Mouse (Mus musculus): ENCODE data around the gene Qpct. TPM values are rescaled to one million over a fixed set of nuclear protein-coding genes. Genes with fewer than 3 reads are reported as not detected.
"Not testable (repeated sequence)": the region's sequence is repeated elsewhere in the genome, so short reads cannot be mapped to it uniquely, and the experiment has no call there.

Gene Qpct
- polyA plus RNA-seq, 1 experiment = 0.72 TPM

DNA sequence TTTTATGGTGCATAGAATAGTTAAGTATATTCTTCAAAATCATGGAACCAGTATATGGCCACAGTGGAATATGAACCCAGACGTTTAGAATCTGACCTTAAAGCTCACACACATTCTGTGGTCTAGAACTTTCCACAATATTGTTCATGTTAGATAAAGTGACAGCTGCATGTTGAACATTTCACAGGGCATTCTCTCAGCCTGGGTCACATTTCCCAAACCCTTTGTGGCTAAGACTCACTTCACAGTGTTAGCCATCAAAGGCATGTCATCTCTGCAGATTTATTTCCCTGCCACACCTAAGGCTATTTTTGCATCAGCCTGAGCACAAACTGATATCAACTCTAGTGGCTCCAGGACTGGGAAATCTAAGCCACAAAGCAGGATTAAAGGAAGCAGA, 40.0 kb downstream of the Qpct start:
- H3K27me3 ChIP-seq (ENCODE audit: control insufficient read depth, insufficient read depth, low read length) = no peaks in the 10 kb centered on the region
- WGBS = 20% methylated on average over 1 of the region's 1 CpGs
- no peaks in the 10 kb centered on the region for H3K36me3 ChIP-seq (ENCODE audit: control insufficient read depth, insufficient read depth, low read length)
- TF ChIP-seq CTCF (IDR thresholded peaks at IDR 0.05; ENCODE audit: extremely low read depth, insufficient read depth, insufficient read length, insufficient replicate concordance) (no peak), POLR2A (IDR thresholded peaks at IDR 0.05; ENCODE audit: low read depth, low read length) (no peak)
- no peak overlapping the region for H3K27ac ChIP-seq (ENCODE audit: insufficient read depth, low read length)
- peaks cover 8% of the 10 kb centered on the region; the same call in 1 of the 2 replicates for H3K4me1 ChIP-seq (ENCODE audit: control insufficient read depth, insufficient read depth, insufficient read length)
- H3K4me3 ChIP-seq (ENCODE audit: extremely low read depth, insufficient read depth, insufficient read length) = no peak overlapping the region
- no peak for DNase-seq (ENCODE audit: low read depth in 1 of 2, low spot score in 2 of 2)

DNA sequence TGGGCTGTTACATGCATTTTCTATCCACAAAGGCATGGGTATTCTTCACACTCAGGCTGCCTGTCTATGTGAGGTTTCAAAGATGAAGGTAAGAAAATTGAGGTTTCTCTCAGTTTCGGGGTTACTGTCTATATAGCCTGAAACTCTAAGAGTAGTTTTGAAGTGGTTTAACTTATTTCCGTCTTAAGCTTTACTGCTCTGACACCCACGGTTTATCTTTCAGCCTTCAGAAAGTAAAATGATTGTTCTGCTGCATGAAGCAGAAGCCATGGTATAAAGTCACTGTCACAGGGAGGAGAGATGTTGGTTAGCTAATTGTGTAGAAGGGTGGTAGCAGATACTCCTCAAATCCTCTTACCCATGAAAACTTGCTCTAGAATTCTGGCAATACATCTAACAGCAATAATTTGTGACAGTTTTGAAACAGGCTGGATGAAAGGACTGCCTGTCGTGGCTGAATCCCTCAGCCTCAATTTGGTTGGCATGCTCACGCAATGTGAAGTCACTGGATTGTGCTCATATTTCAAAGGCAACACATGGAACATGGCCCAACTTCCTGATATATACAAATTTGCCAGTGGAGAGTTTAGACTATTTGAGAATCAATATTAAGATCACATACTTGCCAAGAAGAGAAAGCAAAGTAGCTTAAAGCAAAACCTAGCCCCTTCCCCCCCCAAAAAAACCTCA, 41.7 kb downstream of the Qpct start:
- peak in 1 of 2 experiments; percentile 35 for DNase-seq (ENCODE audit: low read depth in 1 of 2, low spot score in 2 of 2)
- Histone ChIP-seq H3K4me1 (ENCODE audit: control insufficient read depth, insufficient read depth, insufficient read length) (peaks cover 8% of the 10 kb centered on the region; the same call in 1 of the 2 replicates), H3K36me3 (ENCODE audit: control insufficient read depth, insufficient read depth, low read length) (no peaks in the 10 kb centered on the region), H3K4me3 (ENCODE audit: extremely low read depth, insufficient read depth, insufficient read length) (no peak overlapping the region), H3K27me3 (ENCODE audit: control insufficient read depth, insufficient read depth, low read length) (no peaks in the 10 kb centered on the region), H3K27ac (ENCODE audit: insufficient read depth, low read length) (no peak overlapping the region)
- WGBS = 52% methylated on average over 5 of the region's 5 CpGs
- TF ChIP-seq CTCF (IDR thresholded peaks at IDR 0.05; ENCODE audit: extremely low read depth, insufficient read depth, insufficient read length, insufficient replicate concordance) (no peak), POLR2A (IDR thresholded peaks at IDR 0.05; ENCODE audit: low read depth, low read length) (no peak)

DNA sequence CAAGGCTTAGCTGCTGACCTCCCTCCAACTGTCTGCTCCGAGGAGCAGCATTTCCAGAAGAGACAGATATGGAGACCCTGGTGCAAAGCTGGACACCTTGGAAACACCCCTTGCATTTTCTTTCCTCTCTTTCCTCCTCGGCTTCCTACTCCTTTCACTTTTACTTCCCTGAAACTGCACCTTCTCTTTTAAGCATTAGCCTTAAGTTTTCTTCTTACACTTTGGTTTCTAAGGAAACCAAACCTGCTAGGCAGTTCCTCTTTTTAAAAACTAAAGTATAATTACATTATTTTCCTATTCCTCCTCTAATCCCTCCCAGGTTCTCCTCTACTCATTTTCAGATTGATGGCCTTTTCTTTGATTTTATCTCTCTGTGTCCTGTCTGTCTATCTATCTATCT, 43.9 kb downstream of the Qpct start:
- Histone ChIP-seq H3K27ac (ENCODE audit: insufficient read depth, low read length) (no peak overlapping the region), H3K4me1 (ENCODE audit: control insufficient read depth, insufficient read depth, insufficient read length) (peaks cover 14% of the 10 kb centered on the region; the same call in 1 of the 2 replicates)
- 16% methylated on average over 2 of the region's 2 CpGs for WGBS

DNA sequence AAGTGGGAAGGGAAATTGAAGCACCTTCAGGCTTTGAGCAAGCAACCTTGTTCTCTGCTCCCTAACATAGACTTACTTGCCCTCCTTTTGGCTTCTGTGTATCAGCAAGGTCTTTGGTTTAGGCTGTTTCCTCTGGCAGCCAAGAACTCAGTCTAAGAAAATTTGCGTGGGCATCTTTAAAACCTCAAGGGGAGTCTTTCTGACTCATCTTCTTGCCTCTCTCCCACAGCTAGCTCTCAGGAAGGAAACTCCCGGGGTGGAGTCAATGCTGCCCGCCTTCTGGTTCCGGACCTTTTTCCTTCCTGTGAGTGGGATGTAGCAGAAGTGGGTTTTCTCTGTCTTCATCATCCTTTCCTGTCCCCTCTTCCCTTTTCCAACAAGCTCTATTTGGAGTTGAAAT, 48.2 kb downstream of the Qpct start:
- H3K4me3 ChIP-seq (ENCODE audit: extremely low read depth, insufficient read depth, insufficient read length) = no peak overlapping the region
- H3K36me3 ChIP-seq (ENCODE audit: control insufficient read depth, insufficient read depth, low read length) = no peaks in the 10 kb centered on the region
- no peak for TF ChIP-seq POLR2A (IDR thresholded peaks at IDR 0.05; ENCODE audit: low read depth, low read length)
- TF ChIP-seq CTCF (IDR thresholded peaks at IDR 0.05; ENCODE audit: extremely low read depth, insufficient read depth, insufficient read length, insufficient replicate concordance) = no peak
- no peak for DNase-seq (ENCODE audit: low read depth in 1 of 2, low spot score in 2 of 2)
- H3K4me1 ChIP-seq (ENCODE audit: control insufficient read depth, insufficient read depth, insufficient read length) = peaks cover 12% of the 10 kb centered on the region; the same call in 1 of the 2 replicates
- 30% methylated on average over 4 of the region's 4 CpGs for WGBS
- H3K27ac ChIP-seq (ENCODE audit: insufficient read depth, low read length) = no peak overlapping the region
- no peaks in the 10 kb centered on the region for H3K27me3 ChIP-seq (ENCODE audit: control insufficient read depth, insufficient read depth, low read length)

More for the DNA sequence above, 43.9 kb downstream of the Qpct start:
- no peak for DNase-seq (ENCODE audit: low read depth in 1 of 2, low spot score in 2 of 2)
- TF ChIP-seq CTCF (IDR thresholded peaks at IDR 0.05; ENCODE audit: extremely low read depth, insufficient read depth, insufficient read length, insufficient replicate concordance) = no peak
- no peak for TF ChIP-seq POLR2A (IDR thresholded peaks at IDR 0.05; ENCODE audit: low read depth, low read length)
- Histone ChIP-seq H3K36me3 (ENCODE audit: control insufficient read depth, insufficient read depth, low read length) (no peaks in the 10 kb centered on the region), H3K27me3 (ENCODE audit: control insufficient read depth, insufficient read depth, low read length) (no peaks in the 10 kb centered on the region), H3K4me3 (ENCODE audit: extremely low read depth, insufficient read depth, insufficient read length) (peak overlapping the region; percentile 5; the same call in 1 of the 2 replicates)

DNA sequence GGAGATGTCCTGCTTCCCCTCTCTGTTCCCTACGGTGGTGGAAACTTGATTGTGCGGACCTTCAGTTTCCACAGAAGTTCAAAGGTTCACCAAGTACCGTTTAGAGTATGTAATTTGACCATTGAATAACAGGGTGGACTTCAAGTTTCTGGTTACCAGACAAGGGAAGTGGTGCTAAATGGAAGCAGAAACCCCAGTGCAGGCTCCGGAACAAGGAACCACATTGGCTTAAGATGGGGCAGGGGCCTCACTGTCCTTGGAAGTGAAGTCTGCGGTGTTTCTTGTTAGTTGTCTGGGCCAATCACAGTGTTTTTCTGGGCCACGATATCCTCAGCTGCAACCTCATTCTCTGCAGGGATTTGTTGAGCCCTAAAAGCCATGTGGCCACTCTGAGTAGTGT, 56.5 kb downstream of the Qpct start:
- Histone ChIP-seq H3K27me3 (ENCODE audit: control insufficient read depth, insufficient read depth, low read length) (no peaks in the 10 kb centered on the region), H3K27ac (ENCODE audit: insufficient read depth, low read length) (no peak overlapping the region), H3K4me3 (ENCODE audit: extremely low read depth, insufficient read depth, insufficient read length) (no peak overlapping the region), H3K4me1 (ENCODE audit: control insufficient read depth, insufficient read depth, insufficient read length) (no peaks in the 10 kb centered on the region), H3K36me3 (ENCODE audit: control insufficient read depth, insufficient read depth, low read length) (no peaks in the 10 kb centered on the region)
- no peak for TF ChIP-seq POLR2A (IDR thresholded peaks at IDR 0.05; ENCODE audit: low read depth, low read length)
- no peak for TF ChIP-seq CTCF (IDR thresholded peaks at IDR 0.05; ENCODE audit: extremely low read depth, insufficient read depth, insufficient read length, insufficient replicate concordance)
- DNase-seq (ENCODE audit: low read depth in 1 of 2, low spot score in 2 of 2) = no peak
- WGBS = 77% methylated on average over 6 of the region's 6 CpGs

DNA sequence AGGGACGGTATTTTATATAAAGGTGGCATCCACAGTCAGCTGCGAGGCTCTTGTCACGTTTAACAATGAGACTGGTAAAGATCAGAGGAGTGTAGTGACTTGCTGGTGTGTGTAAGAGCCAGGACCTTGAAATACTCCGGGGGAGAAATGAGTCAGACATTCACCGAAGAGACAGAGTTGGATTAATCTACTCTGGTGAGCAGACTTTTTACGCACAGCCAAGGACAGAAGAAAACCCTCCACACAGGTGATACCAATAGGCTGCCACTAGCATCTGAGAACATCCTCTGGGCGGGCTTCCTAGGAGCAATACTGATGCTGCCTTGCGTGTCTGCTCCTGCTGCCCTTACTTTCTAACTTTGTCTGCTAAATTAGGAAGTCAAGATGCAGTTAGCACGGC, 57.9 kb downstream of the Qpct start:
- Histone ChIP-seq H3K4me3 (ENCODE audit: extremely low read depth, insufficient read depth, insufficient read length) (no peak overlapping the region), H3K36me3 (ENCODE audit: control insufficient read depth, insufficient read depth, low read length) (no peaks in the 10 kb centered on the region), H3K4me1 (ENCODE audit: control insufficient read depth, insufficient read depth, insufficient read length) (no peaks in the 10 kb centered on the region), H3K27ac (ENCODE audit: insufficient read depth, low read length) (no peak overlapping the region), H3K27me3 (ENCODE audit: control insufficient read depth, insufficient read depth, low read length) (no peaks in the 10 kb centered on the region)
- TF ChIP-seq POLR2A (IDR thresholded peaks at IDR 0.05; ENCODE audit: low read depth, low read length) (no peak), CTCF (IDR thresholded peaks at IDR 0.05; ENCODE audit: extremely low read depth, insufficient read depth, insufficient read length, insufficient replicate concordance) (no peak)
- no peak for DNase-seq (ENCODE audit: low read depth in 1 of 2, low spot score in 2 of 2)
- 78% methylated on average over 9 of the region's 9 CpGs for WGBS

DNA sequence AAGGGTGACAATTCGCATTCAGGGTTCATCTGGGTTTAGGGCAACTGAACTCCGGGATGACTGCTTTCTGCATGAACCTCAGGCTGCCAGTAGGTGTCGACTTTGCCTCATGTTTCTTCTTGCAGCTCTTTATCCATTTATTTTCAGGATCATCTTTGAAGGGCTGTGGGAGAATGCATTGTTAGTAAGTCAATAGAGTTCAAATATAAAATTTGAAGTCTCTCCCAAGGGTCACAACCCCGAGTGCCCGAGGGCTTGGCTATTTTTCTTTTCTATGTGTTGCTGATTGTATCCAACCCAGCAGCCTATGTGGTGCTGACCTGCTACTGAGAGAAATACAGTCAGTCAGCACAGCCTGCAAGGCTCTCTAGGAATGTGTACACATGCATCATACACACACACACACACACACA, 59.2 kb downstream of the Qpct start:
- TF ChIP-seq POLR2A (IDR thresholded peaks at IDR 0.05; ENCODE audit: low read depth, low read length) (no peak), CTCF (IDR thresholded peaks at IDR 0.05; ENCODE audit: extremely low read depth, insufficient read depth, insufficient read length, insufficient replicate concordance) (peak; percentile 58; the same call in 1 of the 2 replicates)
- Histone ChIP-seq H3K4me1 (ENCODE audit: control insufficient read depth, insufficient read depth, insufficient read length) (no peaks in the 10 kb centered on the region), H3K27me3 (ENCODE audit: control insufficient read depth, insufficient read depth, low read length) (no peaks in the 10 kb centered on the region), H3K27ac (ENCODE audit: insufficient read depth, low read length) (no peak overlapping the region), H3K36me3 (ENCODE audit: control insufficient read depth, insufficient read depth, low read length) (no peaks in the 10 kb centered on the region), H3K4me3 (ENCODE audit: extremely low read depth, insufficient read depth, insufficient read length) (no peak overlapping the region)
- WGBS = 23% methylated on average over 5 of the region's 5 CpGs
- no peak for DNase-seq (ENCODE audit: low read depth in 1 of 2, low spot score in 2 of 2)

DNA sequence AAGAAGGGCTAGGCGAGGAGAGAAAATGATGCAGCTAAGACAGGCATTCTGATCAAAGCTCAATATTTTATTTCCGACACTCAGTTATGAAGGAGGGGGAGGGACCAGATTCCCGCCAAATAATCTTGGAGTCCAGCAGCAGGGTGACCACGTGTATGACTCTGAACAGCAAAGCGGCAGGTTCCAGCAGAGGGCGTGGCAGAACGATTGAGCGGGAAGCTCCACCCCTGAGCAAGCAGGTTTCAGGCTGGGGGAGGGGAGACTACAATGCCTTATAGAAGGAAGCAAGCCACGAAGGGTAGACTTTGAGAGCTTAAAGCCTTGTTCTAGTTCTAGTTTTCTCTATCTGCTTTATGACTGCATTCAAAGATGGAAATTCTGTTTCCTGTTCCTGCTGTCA, 63.5 kb downstream of the Qpct start:
- H3K4me1 ChIP-seq (ENCODE audit: control insufficient read depth, insufficient read depth, insufficient read length); DNase-seq (ENCODE audit: low read depth in 1 of 2, low spot score in 2 of 2); H3K27ac ChIP-seq (ENCODE audit: insufficient read depth, low read length); H3K36me3 ChIP-seq (ENCODE audit: control insufficient read depth, insufficient read depth, low read length); H3K4me3 ChIP-seq (ENCODE audit: extremely low read depth, insufficient read depth, insufficient read length); H3K27me3 ChIP-seq (ENCODE audit: control insufficient read depth, insufficient read depth, low read length): not testable (repeated sequence)
- WGBS = 46% methylated on average over 9 of the region's 9 CpGs

All from spleen, adult 2 months (tissue).